Mouse (Mus musculus) forelimb bud, embryonic 11.5 days (tissue): ENCODE measurements around the gene Mndal.
"Not testable (repeated sequence)": the region's sequence is repeated elsewhere in the genome, so short reads cannot be mapped to it uniquely, and the experiment has no call there.

Experiments
- DNase-seq: peaks from one replicate; pipeline ENCODE4 v3.0.0-alpha.2; 2012; ENCODE audit warnings: low read depth, low spot score

Mndal gene

GRCm38 (mm10) chr1:173941924-173942779, at the start of gene Mndal, which contains the start of gene Ifi203:
TSS of gene Mndal (minus strand) at chr1:173942491.
TSS of gene Ifi203 (minus strand) at chr1:173942672.
- not testable (repeated sequence) for DNase-seq

DNA sequence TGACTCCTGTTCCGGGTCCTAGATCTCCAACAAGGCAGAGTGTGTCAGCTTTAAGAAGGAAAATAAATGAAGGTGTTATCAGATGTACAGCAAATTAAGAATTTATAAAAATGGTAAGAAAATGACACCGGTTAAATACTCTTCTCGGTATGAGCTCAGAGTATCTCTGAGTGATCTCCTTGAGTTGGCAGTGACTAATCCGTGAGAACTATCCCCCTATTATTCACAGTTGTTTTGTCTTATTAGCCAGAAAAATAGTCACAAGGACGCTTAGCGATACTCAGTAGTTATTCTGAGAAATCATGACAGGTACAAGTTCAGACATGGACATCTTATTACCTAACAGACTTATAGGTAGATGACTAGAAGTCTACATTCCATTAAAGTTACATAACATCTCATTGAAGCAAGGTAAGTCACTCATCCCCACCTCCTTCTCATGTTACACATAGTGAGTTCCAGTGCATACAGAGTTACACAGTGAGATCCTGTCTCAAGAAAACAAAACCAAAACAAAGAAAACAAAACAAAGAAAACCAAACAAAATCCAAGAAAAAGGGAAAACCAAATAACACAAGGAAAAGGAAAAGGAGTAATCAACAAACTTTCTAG, 40.5 kb upstream of the Mndal start, which contains the start of gene Ifi202b:
TSS of gene Ifi202b (minus strand) at position 51 of the 612 bp plus-strand sequence.
- not testable (repeated sequence) for DNase-seq

DNA sequence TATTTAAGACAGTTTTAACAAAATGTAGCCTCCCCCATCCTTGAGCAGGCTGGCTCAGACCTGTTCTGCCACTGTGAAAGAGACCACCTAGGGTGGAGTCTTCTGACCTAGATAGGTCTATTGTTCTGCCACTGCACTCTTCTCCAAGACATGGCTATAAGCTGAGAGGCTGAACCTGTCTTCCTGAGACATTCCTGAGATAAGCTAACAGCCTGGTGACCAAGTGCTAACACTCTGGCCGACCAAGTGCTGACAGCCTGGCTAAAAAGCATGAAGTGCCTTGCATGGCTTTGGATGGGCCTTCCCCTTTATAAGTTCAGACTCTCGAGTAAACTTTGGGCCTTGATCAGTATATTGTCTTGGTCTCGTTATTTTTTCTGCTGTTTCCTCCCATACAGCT, 38.7 kb upstream of the Mndal start:
- DNase-seq: not testable (repeated sequence)

- DNase-seq: no peak
Measured at GRCm38 (mm10) chr1:173977622-173978021, 35.3 kb upstream of the Mndal start.

GRCm38 (mm10) chr1:173973111-173973510, 30.8 kb upstream of the Mndal start:
- DNase-seq: no peak

- not testable (repeated sequence) for DNase-seq
Measured at GRCm38 (mm10) chr1:173961491-173961890, 19.2 kb upstream of the Mndal start.

DNA sequence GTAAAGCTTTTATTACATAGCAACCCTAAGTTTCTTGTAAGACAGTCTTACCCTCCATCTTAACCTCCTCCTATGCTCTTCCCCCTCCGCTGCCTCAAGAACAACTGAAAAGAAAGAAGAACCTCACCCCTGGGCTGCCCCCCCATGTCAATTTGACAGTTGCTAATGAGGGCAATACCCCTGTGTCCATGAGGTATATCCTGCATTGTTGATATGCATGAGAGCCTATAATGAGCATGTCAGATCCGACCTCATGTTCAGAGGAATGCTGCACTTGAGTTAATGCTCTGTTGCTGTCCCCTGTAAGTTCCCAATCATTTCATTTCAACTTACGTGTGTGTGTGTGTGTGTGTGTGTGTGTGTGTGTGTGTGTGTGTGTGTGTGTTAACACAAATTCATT, 17.7 kb upstream of the Mndal start:
- not testable (repeated sequence) for DNase-seq

GRCm38 (mm10) chr1:173955839-173956527, 13.7 kb upstream of the Mndal start:
- not testable (repeated sequence) for DNase-seq

GRCm38 (mm10) chr1:173955071-173955796, 12.9 kb upstream of the Mndal start:
- no peak for DNase-seq

GRCm38 (mm10) chr1:173953563-173953962, 11.3 kb upstream of the Mndal start:
- no peak for DNase-seq

- not testable (repeated sequence) for DNase-seq
Measured at GRCm38 (mm10) chr1:173949044-173949443, 6.8 kb upstream of the Mndal start.

DNA sequence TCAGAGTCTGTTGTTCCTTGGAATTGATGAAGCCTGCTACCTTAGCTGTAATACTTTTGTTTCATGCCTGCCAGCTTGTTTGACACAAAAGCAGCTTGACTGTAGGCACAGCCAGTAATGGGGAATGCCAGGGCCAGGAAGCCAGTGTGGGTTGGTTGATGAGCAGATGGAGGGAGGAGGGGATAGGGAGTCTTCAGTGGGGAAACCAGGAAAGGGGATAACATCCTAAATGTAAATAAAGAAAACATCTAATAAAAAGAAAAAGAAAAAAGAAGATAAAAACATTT, 432 bp upstream of the Mndal start:
- not testable (repeated sequence) for DNase-seq

- DNase-seq: not testable (repeated sequence)
Measured at GRCm38 (mm10) chr1:173941522-173941921, 769 bp downstream of the Mndal start.

GRCm38 (mm10) chr1:173919279-173919678, 23.0 kb downstream of the Mndal start:
- not testable (repeated sequence) for DNase-seq

DNA sequence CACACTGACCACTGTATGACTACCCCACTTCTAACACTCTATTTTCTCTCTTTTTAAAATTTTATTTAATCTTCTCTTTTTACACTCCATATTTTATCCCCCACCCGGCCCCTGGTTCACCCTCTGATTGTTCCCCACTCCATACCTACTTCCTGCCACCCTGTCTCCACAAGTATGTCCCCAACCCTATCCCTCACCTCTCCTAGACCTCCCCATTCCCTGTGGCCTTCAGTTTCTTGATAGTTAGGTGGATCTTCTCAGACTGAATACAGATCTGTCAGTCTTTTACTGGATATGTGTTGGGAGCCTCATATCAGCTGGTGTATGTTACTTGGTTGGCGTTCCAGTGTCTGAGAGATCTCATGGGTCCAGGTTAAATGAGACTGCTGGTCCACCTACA, 27.7 kb downstream of the Mndal start:
- DNase-seq: no peak

DNA sequence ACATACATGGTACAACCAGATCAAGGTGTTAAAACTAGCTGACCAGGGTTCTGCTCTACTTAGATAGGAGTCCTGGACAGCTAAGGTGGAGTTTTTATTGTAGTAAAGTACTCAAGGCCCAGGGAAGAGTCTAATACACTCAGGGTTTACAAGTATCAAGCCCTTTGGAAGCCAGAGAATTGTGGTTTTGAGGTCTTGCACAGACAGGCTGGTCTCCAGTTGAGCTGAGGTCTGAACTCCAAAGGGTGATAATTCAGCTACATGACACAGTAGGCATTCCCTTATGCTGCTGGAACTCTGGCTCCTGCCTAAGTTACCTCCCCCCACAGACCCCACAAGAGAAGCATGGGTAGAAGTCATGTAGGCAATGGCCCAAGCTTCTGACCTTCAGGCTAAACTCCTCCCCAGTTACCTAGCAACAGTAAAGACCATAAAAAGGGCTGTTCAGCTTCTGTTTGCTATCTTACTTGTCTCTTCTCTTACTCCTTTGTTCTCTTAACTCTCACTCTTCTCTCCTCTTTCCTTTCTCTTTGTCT, 29.0 kb downstream of the Mndal start:
- not testable (repeated sequence) for DNase-seq

DNA sequence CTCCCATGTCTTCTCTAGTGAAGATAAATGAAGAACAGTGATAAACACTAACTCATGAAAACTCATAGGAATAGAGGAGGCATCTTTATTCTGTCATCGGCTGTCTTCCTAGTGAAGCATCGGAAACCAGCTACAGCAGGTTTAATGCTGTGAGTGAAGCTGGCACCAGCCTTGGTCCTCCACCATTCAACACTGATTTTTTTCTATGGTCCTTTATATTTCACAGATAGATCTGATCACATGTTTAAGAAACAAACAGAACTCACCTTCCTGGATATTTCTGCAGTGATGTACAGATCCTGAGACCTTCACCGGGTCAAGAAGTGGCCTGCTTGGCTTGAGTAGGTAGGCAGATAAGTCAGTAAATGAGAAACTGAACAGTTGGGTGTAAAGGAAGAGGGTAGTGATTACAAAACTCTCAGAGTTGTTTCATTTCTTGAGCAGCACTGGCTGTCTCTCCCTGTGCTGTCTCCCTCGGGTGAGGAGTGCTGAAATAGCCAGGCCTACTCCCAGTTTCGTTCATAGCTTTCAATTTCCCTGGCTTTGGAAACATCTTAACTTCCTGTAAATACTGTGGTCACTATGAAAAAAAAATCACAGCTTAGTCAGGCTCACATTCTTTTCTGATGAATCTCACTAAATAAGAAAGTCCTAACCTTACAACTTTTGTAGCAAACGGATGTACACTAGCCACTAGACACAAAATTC, 29.6 kb downstream of the Mndal start, which contains the start of gene Ifi211:
TSS of gene Ifi211 (minus strand) at position 499 of the 708 bp plus-strand sequence.
- DNase-seq: not testable (repeated sequence)

- DNase-seq: no peak
Measured at GRCm38 (mm10) chr1:173911808-173912464, 30.4 kb downstream of the Mndal start.

DNA sequence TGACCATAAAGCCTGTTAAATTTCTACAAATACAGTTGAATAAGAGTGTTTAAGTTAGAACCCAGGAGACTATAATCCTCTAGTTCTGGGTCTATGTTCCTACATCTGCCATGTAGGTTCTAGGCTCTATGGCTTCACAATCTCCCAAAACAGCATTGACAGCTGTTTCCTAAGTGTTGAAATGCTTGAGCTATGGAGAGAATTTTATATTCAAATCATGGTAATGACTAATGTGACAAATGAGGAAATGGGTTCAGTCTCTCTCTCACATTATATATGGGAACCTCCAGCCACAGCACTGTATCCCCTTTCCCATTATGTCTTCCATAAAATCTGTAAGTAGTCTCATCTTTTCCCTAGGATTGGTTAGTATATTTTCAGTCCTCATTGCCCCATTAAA, 33.9 kb downstream of the Mndal start:
- DNase-seq: not testable (repeated sequence)

GRCm38 (mm10) chr1:173905885-173906284, 36.4 kb downstream of the Mndal start:
- DNase-seq: not testable (repeated sequence)
